Mouse (Mus musculus): ENCODE measurements around the gene Lrrc9. TPM values are rescaled to one million over a fixed set of nuclear protein-coding genes. Genes with fewer than 3 reads are reported as not detected.

Gene Lrrc9
- total and polyA plus RNA-seq, 3 experiments, result not detected

DNA sequence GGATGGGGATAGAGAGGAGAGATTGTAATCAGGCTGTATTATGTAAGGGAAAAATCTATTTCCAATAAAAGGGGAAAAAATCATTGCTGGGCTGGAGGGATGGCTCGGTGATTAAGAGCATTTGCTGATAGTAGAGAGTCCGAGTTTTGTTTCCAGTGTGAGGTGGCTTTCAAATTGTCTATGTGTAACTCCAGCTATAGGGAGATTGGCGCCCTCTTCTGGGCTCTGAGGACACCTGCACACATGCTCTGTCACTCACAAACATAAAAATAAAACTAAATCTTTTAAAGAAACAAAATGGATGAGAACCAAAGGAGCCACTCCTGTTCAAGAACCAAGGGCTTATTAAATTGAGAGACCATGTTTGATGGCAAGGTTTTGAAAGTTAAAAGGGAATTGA lies 23.9 kb upstream of the Lrrc9 start:
- Histone ChIP-seq H3K4me3 (ENCODE audit: control insufficient read depth in 1 of 2, insufficient read depth in 1 of 2, low read depth in 2 of 2, low read length in 2 of 2) (no peak overlapping the region), H3K9me3 (replicated peaks; ENCODE audit: insufficient read depth, low read length) (no peaks in the 10 kb centered on the region), H3K79me2 (ENCODE audit: control insufficient read depth, insufficient read depth, low read length, poor library complexity) (no peaks in the 10 kb centered on the region), H3K4me1 (ENCODE audit: control insufficient read depth in 1 of 2, insufficient read depth in 2 of 2, low read length in 2 of 2) (no peaks in the 10 kb centered on the region), H3K27me3 (ENCODE audit: control insufficient read depth in 1 of 2, insufficient read depth in 2 of 2, low read length in 2 of 2) (no peaks in the 10 kb centered on the region), H3K27ac (ENCODE audit: control insufficient read depth, low read depth, low read length) (no peak overlapping the region), H3K9ac (ENCODE audit: control insufficient read depth, low read depth, low read length, poor library complexity, severe bottlenecking) (no peak overlapping the region), H3K36me3 (ENCODE audit: control insufficient read depth in 1 of 2, insufficient read depth in 2 of 2, low read length in 2 of 2) (no peaks in the 10 kb centered on the region)
- DNase-seq (ENCODE audit: low read depth, low spot score), result peak; percentile 30
- TF ChIP-seq RAD21 (IDR thresholded peaks at IDR 0.05; ENCODE audit: low read depth, low read length) (peak; percentile 36), SIN3A (IDR thresholded peaks at IDR 0.05; ENCODE audit: low read length) (no peak), GABPA (IDR thresholded peaks at IDR 0.05; ENCODE audit: low read depth, low read length) (no peak), TAL1 (IDR thresholded peaks at IDR 0.05; ENCODE audit: low read length) (no peak), ETS1 (IDR thresholded peaks at IDR 0.05; ENCODE audit: low read depth, low read length) (no peak), MXI1 (IDR thresholded peaks at IDR 0.05; ENCODE audit: low read depth, low read length) (no peak), USF2 (IDR thresholded peaks at IDR 0.05; ENCODE audit: borderline replicate concordance in 1 of 2, insufficient read depth in 1 of 2, low read depth in 1 of 2, low read length in 2 of 2) (no peak), CTCF (IDR thresholded peaks at IDR 0.05 in 2 of 3, conservative IDR thresholded peaks at IDR 0.05 in 1 of 3; ENCODE audit: control insufficient read depth in 1 of 3, insufficient read depth in 1 of 3, low read depth in 2 of 3, low read length in 3 of 3, poor library complexity in 1 of 3, severe bottlenecking in 1 of 3) (peak; percentile 13 to 50 (median 43); a peak in 5 of 6 replicates), BHLHE40 (IDR thresholded peaks at IDR 0.05; ENCODE audit: borderline replicate concordance, low read depth, low read length) (no peak), MAX (IDR thresholded peaks at IDR 0.05; ENCODE audit: low read length) (no peak), MYB (IDR thresholded peaks at IDR 0.05; ENCODE audit: low read depth, low read length) (no peak), HCFC1 (IDR thresholded peaks at IDR 0.05; ENCODE audit: low read depth, low read length) (no peak), E2F4 (IDR thresholded peaks at IDR 0.05; ENCODE audit: borderline replicate concordance, low read depth, low read length) (no peak), SMC3 (IDR thresholded peaks at IDR 0.05; ENCODE audit: low read depth, low read length) (peak; percentile 31)

DNA sequence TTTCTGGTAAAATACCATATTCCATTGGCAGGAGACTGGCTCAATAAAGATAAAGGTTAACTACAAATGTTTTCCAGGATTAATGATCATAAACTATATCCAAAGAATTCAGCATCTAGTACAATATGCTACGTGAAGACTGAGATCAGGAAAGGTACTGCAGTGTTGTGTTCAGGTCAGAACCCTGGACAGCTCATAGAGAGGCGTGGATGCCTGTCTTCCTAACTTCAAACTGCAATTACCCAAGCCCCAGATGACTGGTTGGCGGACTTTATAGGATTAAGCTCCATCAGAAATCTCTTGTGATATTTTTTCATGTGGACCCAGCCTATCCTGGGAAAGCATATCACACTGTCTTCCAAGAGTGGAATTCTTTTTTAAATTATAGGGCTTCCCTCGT lies 19.0 kb upstream of the Lrrc9 start:
- Histone ChIP-seq H3K9me3 (replicated peaks; ENCODE audit: insufficient read depth, low read length) (no peaks in the 10 kb centered on the region), H3K27me3 (ENCODE audit: control insufficient read depth in 1 of 2, insufficient read depth in 2 of 2, low read length in 2 of 2) (no peaks in the 10 kb centered on the region), H3K4me3 (ENCODE audit: control insufficient read depth in 1 of 2, insufficient read depth in 1 of 2, low read depth in 2 of 2, low read length in 2 of 2) (no peak overlapping the region), H3K36me3 (ENCODE audit: control insufficient read depth in 1 of 2, insufficient read depth in 2 of 2, low read length in 2 of 2) (no peaks in the 10 kb centered on the region), H3K4me1 (ENCODE audit: control insufficient read depth in 1 of 2, insufficient read depth in 2 of 2, low read length in 2 of 2) (no peaks in the 10 kb centered on the region), H3K79me2 (ENCODE audit: control insufficient read depth, insufficient read depth, low read length, poor library complexity) (no peaks in the 10 kb centered on the region), H3K27ac (ENCODE audit: control insufficient read depth, low read depth, low read length) (no peak overlapping the region), H3K9ac (ENCODE audit: control insufficient read depth, low read depth, low read length, poor library complexity, severe bottlenecking) (no peak overlapping the region)
- no peak for TF ChIP-seq POLR2A (IDR thresholded peaks at IDR 0.05; ENCODE audit: control insufficient read depth in 1 of 2, insufficient read depth in 1 of 2, low read depth in 1 of 2, low read length in 2 of 2, poor library complexity in 1 of 2)
- DNase-seq (ENCODE audit: low read depth, low spot score), result peak; percentile 40

DNA sequence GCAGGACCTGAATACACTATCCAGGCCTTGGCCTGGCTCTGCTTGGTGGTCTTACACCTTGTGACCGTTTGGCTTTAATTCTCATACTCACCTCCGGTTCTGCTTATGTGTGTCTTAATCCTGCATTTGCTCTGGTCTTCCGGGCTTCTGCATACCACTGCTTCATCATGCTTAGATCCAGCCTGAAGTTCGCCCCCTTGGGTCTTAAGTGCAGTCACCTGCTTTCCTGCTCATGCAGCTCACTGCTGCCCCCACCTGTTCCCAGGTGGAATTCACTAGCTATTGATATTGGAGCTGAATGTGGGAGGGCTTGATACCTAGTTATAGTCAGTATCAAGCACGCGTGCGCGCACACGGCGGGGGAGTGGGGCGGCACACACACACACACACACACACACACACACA lies 13.9 kb upstream of the Lrrc9 start:
- Histone ChIP-seq H3K4me1 (ENCODE audit: control insufficient read depth in 1 of 2, insufficient read depth in 2 of 2, low read length in 2 of 2) (no peaks in the 10 kb centered on the region), H3K36me3 (ENCODE audit: control insufficient read depth in 1 of 2, insufficient read depth in 2 of 2, low read length in 2 of 2) (no peaks in the 10 kb centered on the region), H3K27ac (ENCODE audit: control insufficient read depth, low read depth, low read length) (no peak overlapping the region), H3K4me3 (ENCODE audit: control insufficient read depth in 1 of 2, insufficient read depth in 1 of 2, low read depth in 2 of 2, low read length in 2 of 2) (no peak overlapping the region), H3K9ac (ENCODE audit: control insufficient read depth, low read depth, low read length, poor library complexity, severe bottlenecking) (no peak overlapping the region), H3K79me2 (ENCODE audit: control insufficient read depth, insufficient read depth, low read length, poor library complexity) (no peaks in the 10 kb centered on the region), H3K9me3 (replicated peaks; ENCODE audit: insufficient read depth, low read length) (no peaks in the 10 kb centered on the region), H3K27me3 (ENCODE audit: control insufficient read depth in 1 of 2, insufficient read depth in 2 of 2, low read length in 2 of 2) (no peaks in the 10 kb centered on the region)
- TF ChIP-seq ZMIZ1 (IDR thresholded peaks at IDR 0.05; ENCODE audit: low read depth, low read length), result no peak
- peak; percentile 50 to 66 (median 63) for TF ChIP-seq CTCF (IDR thresholded peaks at IDR 0.05 in 2 of 3, conservative IDR thresholded peaks at IDR 0.05 in 1 of 3; ENCODE audit: control insufficient read depth in 1 of 3, insufficient read depth in 1 of 3, low read depth in 2 of 3, low read length in 3 of 3, poor library complexity in 1 of 3, severe bottlenecking in 1 of 3)
- TF ChIP-seq MEF2A (IDR thresholded peaks at IDR 0.05; ENCODE audit: extremely low read depth, insufficient replicate concordance, low read depth, low read length, poor library complexity, severe bottlenecking), result no peak
- no peak for TF ChIP-seq POLR2A (IDR thresholded peaks at IDR 0.05; ENCODE audit: control insufficient read depth in 1 of 2, insufficient read depth in 1 of 2, low read depth in 1 of 2, low read length in 2 of 2, poor library complexity in 1 of 2)
- TF ChIP-seq ELF1 (IDR thresholded peaks at IDR 0.05; ENCODE audit: low read depth, low read length), result no peak
- TF ChIP-seq MYB (IDR thresholded peaks at IDR 0.05; ENCODE audit: low read depth, low read length), result no peak
- TF ChIP-seq BHLHE40 (IDR thresholded peaks at IDR 0.05; ENCODE audit: borderline replicate concordance, low read depth, low read length), result no peak
- peak; percentile 44 for TF ChIP-seq RAD21 (IDR thresholded peaks at IDR 0.05; ENCODE audit: low read depth, low read length)
- no peak for TF ChIP-seq USF2 (IDR thresholded peaks at IDR 0.05; ENCODE audit: borderline replicate concordance in 1 of 2, insufficient read depth in 1 of 2, low read depth in 1 of 2, low read length in 2 of 2)
- peak; percentile 55 for TF ChIP-seq SMC3 (IDR thresholded peaks at IDR 0.05; ENCODE audit: low read depth, low read length)
- TF ChIP-seq TAL1 (IDR thresholded peaks at IDR 0.05; ENCODE audit: low read length), result no peak
- TF ChIP-seq HCFC1 (IDR thresholded peaks at IDR 0.05; ENCODE audit: low read depth, low read length), result no peak
- DNase-seq (ENCODE audit: low read depth, low spot score), result peak; percentile 39
